Mouse (Mus musculus): ENCODE measurements around the gene Slbp. TPM values are rescaled to one million over a fixed set of nuclear protein-coding genes. Genes with fewer than 3 reads are reported as not detected.

The Slbp gene
- total and polyA plus RNA-seq, 3 experiments: 233 to 731 (median 255) TPM

DNA sequence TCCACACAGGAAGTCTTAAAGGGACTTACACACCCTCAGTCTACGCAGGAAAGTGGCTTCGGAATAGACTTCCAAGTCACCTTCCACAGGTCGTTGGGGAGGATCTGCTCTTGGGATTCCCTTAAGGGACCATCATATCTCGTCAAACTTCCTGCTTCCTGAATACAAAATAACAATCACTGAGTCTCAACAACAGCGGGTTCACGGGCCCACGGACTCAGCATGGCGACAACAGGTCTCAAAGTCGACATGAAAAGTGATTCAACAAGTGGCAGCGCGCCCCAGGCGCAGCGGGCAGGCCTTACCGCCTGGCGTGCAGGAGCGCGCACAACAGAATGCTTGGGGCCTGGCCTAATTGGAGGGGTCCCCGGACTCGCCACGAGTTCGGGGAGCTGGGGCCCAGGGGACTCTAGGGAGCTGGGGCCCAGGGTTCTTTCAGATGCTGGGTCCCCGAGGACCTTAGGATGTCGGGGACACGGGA, 23.5 kb downstream of the Slbp start (continued):
- TF ChIP-seq KAT2A (conservative IDR thresholded peaks at IDR 0.05; ENCODE audit: low read depth, low read length) (peak; percentile 29; the same call in 1 of the 2 replicates), MYC (IDR thresholded peaks at IDR 0.05; ENCODE audit: low read depth, low read length) (peak; percentile 72)

DNA sequence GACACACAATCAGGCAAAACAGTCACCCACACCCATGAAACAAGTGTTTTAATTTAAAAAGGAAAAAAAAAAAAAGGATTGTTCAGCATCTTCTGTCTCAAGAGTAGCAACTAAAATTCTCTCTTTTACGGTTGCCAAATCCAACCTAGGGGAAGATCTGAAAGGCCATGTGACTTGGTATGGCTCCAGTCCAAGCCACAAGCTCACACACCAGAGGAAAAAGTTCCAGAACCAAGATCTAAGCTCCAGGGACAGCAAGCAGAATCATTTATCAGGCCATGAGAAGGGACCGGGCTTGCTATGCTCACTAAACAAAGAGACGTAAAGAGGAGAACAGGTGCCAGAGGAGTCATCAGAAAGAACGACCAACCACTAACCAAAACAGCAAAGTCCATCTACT, 24.4 kb downstream of the Slbp start:
- peaks cover 0 to 17% of the 10 kb centered on the region in 2 experiments; a peak in 2 of 4 replicates for H3K36me3 ChIP-seq (ENCODE audit: control insufficient read depth in 1 of 2, insufficient read depth in 2 of 2, low read length in 2 of 2)
- H3K9ac ChIP-seq (ENCODE audit: control insufficient read depth, low read depth, low read length, poor library complexity, severe bottlenecking): peak overlapping the region; percentile 93
- H3K27ac ChIP-seq (ENCODE audit: control insufficient read depth, low read depth, low read length): peak overlapping the region; percentile 48
- DNase-seq (ENCODE audit: low read depth, low spot score): peak; percentile 88
- H3K79me2 ChIP-seq (ENCODE audit: control insufficient read depth, insufficient read depth, low read length, poor library complexity): peaks cover 30% of the 10 kb centered on the region
- no peaks in the 10 kb centered on the region for H3K27me3 ChIP-seq (ENCODE audit: control insufficient read depth in 1 of 2, insufficient read depth in 2 of 2, low read length in 2 of 2)
- TF ChIP-seq ZMIZ1 (IDR thresholded peaks at IDR 0.05; ENCODE audit: low read depth, low read length): no peak
- peak; percentile 4 to 5; a peak in 1 of 4 replicates for TF ChIP-seq EP300 (IDR thresholded peaks at IDR 0.05; ENCODE audit: low read depth in 1 of 2, low read length in 2 of 2)
- no peak for TF ChIP-seq MYB (IDR thresholded peaks at IDR 0.05; ENCODE audit: low read depth, low read length)
- peak; percentile 81 for TF ChIP-seq MXI1 (IDR thresholded peaks at IDR 0.05; ENCODE audit: low read depth, low read length)
- peak in 1 of 2 experiments; percentile 79; a peak in 2 of 4 replicates for TF ChIP-seq USF2 (IDR thresholded peaks at IDR 0.05; ENCODE audit: borderline replicate concordance in 1 of 2, insufficient read depth in 1 of 2, low read depth in 1 of 2, low read length in 2 of 2)
- no peak for TF ChIP-seq ELF1 (IDR thresholded peaks at IDR 0.05; ENCODE audit: low read depth, low read length)
- no peak for TF ChIP-seq TAL1 (IDR thresholded peaks at IDR 0.05; ENCODE audit: low read length)
- TF ChIP-seq MAX (IDR thresholded peaks at IDR 0.05; ENCODE audit: low read length): peak; percentile 87
- peak; percentile 10; the same call in 1 of the 2 replicates for TF ChIP-seq SIN3A (IDR thresholded peaks at IDR 0.05; ENCODE audit: low read length)
- TF ChIP-seq ETS1 (IDR thresholded peaks at IDR 0.05; ENCODE audit: low read depth, low read length): peak; percentile 71
- TF ChIP-seq USF1 (IDR thresholded peaks at IDR 0.05; ENCODE audit: low read depth, low read length): peak; percentile 95
- TF ChIP-seq CHD1 (IDR thresholded peaks at IDR 0.05; ENCODE audit: low read depth, low read length): no peak
- 0 out of 2 replicates have a peak, but pooled peaks have one; percentile 51 for TF ChIP-seq TBP (IDR thresholded peaks at IDR 0.05; ENCODE audit: low read depth, low read length)
- H3K4me3 ChIP-seq (ENCODE audit: control insufficient read depth in 1 of 2, insufficient read depth in 1 of 2, low read depth in 2 of 2, low read length in 2 of 2): peak overlapping the region; percentile 51 to 93
- H3K4me1 ChIP-seq (ENCODE audit: control insufficient read depth in 1 of 2, insufficient read depth in 2 of 2, low read length in 2 of 2): peaks cover 10 to 17% of the 10 kb centered on the region in 2 experiments
- no peaks in the 10 kb centered on the region for H3K9me3 ChIP-seq (replicated peaks; ENCODE audit: insufficient read depth, low read length)

DNA sequence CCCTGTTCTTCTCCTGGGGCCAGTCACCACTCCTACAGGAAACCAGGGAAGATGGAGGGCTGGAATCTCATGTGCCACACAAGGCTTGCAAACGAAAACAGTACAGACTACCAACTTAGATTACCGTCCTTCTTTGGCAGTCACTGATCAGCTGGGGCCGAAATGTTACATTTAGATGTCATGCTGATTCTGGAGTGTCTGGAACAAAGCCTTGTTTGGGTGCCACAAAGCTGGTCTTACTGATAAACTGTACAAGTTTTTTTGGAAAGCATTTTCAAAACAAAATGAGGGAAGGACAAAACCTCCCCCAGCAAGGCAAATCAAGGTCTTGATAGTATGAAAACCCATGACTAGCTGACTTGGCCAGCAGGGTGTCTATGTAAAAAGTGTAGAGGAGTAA, 28.6 kb downstream of the Slbp start:
- Histone ChIP-seq H3K36me3 (ENCODE audit: control insufficient read depth in 1 of 2, insufficient read depth in 2 of 2, low read length in 2 of 2) (peaks cover 0 to 14% of the 10 kb centered on the region in 2 experiments; a peak in 3 of 4 replicates), H3K9ac (ENCODE audit: control insufficient read depth, low read depth, low read length, poor library complexity, severe bottlenecking) (no peak overlapping the region), H3K79me2 (ENCODE audit: control insufficient read depth, insufficient read depth, low read length, poor library complexity) (peaks cover 26% of the 10 kb centered on the region), H3K4me3 (ENCODE audit: control insufficient read depth in 1 of 2, insufficient read depth in 1 of 2, low read depth in 2 of 2, low read length in 2 of 2) (no peak overlapping the region), H3K9me3 (replicated peaks; ENCODE audit: insufficient read depth, low read length) (no peaks in the 10 kb centered on the region), H3K27ac (ENCODE audit: control insufficient read depth, low read depth, low read length) (no peak overlapping the region), H3K27me3 (ENCODE audit: control insufficient read depth in 1 of 2, insufficient read depth in 2 of 2, low read length in 2 of 2) (no peaks in the 10 kb centered on the region), H3K4me1 (ENCODE audit: control insufficient read depth in 1 of 2, insufficient read depth in 2 of 2, low read length in 2 of 2) (peaks cover 5 to 11% of the 10 kb centered on the region in 2 experiments)
- TF ChIP-seq ZC3H11A (IDR thresholded peaks at IDR 0.05; ENCODE audit: low read depth, low read length) (no peak), TBP (IDR thresholded peaks at IDR 0.05; ENCODE audit: low read depth, low read length) (no peak), BHLHE40 (IDR thresholded peaks at IDR 0.05; ENCODE audit: borderline replicate concordance, low read depth, low read length) (no peak), CHD1 (IDR thresholded peaks at IDR 0.05; ENCODE audit: low read depth, low read length) (no peak), NRF1 (IDR thresholded peaks at IDR 0.05; ENCODE audit: insufficient read depth, low read depth, low read length, poor library complexity, severe bottlenecking) (no peak), E2F4 (IDR thresholded peaks at IDR 0.05; ENCODE audit: borderline replicate concordance, low read depth, low read length) (no peak), EP300 (IDR thresholded peaks at IDR 0.05; ENCODE audit: low read depth in 1 of 2, low read length in 2 of 2) (no peak), JUND (IDR thresholded peaks at IDR 0.05; ENCODE audit: low read depth, low read length) (no peak), MAZ (IDR thresholded peaks at IDR 0.05; ENCODE audit: low read depth, low read length) (no peak), KAT2A (conservative IDR thresholded peaks at IDR 0.05; ENCODE audit: low read depth, low read length) (no peak), ZKSCAN1 (IDR thresholded peaks at IDR 0.05; ENCODE audit: low read depth, low read length) (no peak), UBTF (IDR thresholded peaks at IDR 0.05; ENCODE audit: borderline replicate concordance, insufficient read depth, low read depth, low read length) (no peak), RAD21 (IDR thresholded peaks at IDR 0.05; ENCODE audit: low read depth, low read length) (no peak)
- DNase-seq (ENCODE audit: low read depth, low spot score): no peak

Measured in MEL (cell line).